Mouse (Mus musculus) G1E-ER4 (cell line): ENCODE data around the gene Stk4. TPM values are rescaled to one million over a fixed set of nuclear protein-coding genes. Genes with fewer than 3 reads are reported as not detected.

Experiments
- GATA1 ChIP-seq: IDR thresholded peaks from one replicate; pipeline ENCODE4 v1.8.0; 2012; ENCODE audit warnings: low read length, inconsistent platforms
- polyA plus RNA-seq: library from polyadenylated mRNA; stranded (reverse); fragments of >175 nt; gene quantifications from 2 replicates; pipeline ENCODE4 v1.2.3, GENCODE M21; 2012

Stk4 gene
- polyA plus RNA-seq, 1 experiment, result 38.3 TPM

GRCm38 (mm10) chr2:164073918-164074578, 3.9 kb downstream of the Stk4 start:
- no peak for TF ChIP-seq GATA1

GRCm38 (mm10) chr2:164075088-164075487, 5.0 kb downstream of the Stk4 start:
- no peak for TF ChIP-seq GATA1

- no peak for TF ChIP-seq GATA1
Observed at GRCm38 (mm10) chr2:164076874-164077425, 6.8 kb downstream of the Stk4 start.

- TF ChIP-seq GATA1, result no peak
Observed at GRCm38 (mm10) chr2:164077875-164078274, 7.8 kb downstream of the Stk4 start.

GRCm38 (mm10) chr2:164079488-164079887, 9.4 kb downstream of the Stk4 start:
- TF ChIP-seq GATA1, result no peak

GRCm38 (mm10) chr2:164081577-164081976, 11.5 kb downstream of the Stk4 start:
- no peak for TF ChIP-seq GATA1

GRCm38 (mm10) chr2:164082175-164082574, 12.1 kb downstream of the Stk4 start:
- TF ChIP-seq GATA1, result no peak

GRCm38 (mm10) chr2:164083609-164084341, 13.7 kb downstream of the Stk4 start:
- TF ChIP-seq GATA1, result no peak

- TF ChIP-seq GATA1, result no peak
Observed at GRCm38 (mm10) chr2:164084342-164084700, 14.2 kb downstream of the Stk4 start.

GRCm38 (mm10) chr2:164087416-164088017, 17.4 kb downstream of the Stk4 start:
- TF ChIP-seq GATA1, result no peak

- no peak for TF ChIP-seq GATA1
Observed at GRCm38 (mm10) chr2:164089508-164089907, 19.4 kb downstream of the Stk4 start.

GRCm38 (mm10) chr2:164094152-164094551, 24.0 kb downstream of the Stk4 start:
- no peak for TF ChIP-seq GATA1

GRCm38 (mm10) chr2:164098603-164099250, 28.6 kb downstream of the Stk4 start:
- no peak for TF ChIP-seq GATA1

GRCm38 (mm10) chr2:164101936-164102335, 31.8 kb downstream of the Stk4 start:
- no peak for TF ChIP-seq GATA1

- TF ChIP-seq GATA1, result no peak
Observed at GRCm38 (mm10) chr2:164102366-164102765, 32.2 kb downstream of the Stk4 start.

- TF ChIP-seq GATA1, result no peak
Observed at GRCm38 (mm10) chr2:164103501-164103900, 33.4 kb downstream of the Stk4 start.
